ENCODE assay signal across 10 mouse cellular contexts in the genomic region with DNA sequence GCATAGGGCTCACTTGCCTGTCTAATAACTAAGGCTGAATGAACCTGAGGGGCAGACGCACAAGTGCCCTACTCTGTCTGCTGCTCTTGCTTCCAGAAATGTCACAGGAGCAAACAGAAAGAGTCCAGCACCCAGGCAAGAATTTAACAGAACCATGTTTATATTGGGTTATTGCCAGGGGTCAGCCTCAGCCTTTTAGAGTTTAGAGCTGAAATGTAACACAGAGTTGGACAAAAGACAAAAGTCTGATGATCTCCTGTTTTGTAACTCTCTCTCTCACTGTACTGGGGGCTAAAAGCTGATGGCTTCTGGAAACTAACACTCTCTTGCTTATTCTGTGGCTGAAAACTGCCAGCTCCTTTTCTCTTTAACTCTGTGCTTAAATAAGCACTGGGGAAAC.
DNase-seq lines count a peak whose midpoint lies in the region; ATAC-seq and TF ChIP-seq lines count a peak whose summit lies in the region.
"Had no signal": no experiment of that assay in that cellular context is flagged by ENCODE, and none has a peak within 500 bp of the region (broad histone marks: within the 10 kb centered on the region; RNA-seq: fewer than 3 reads in every experiment).

No protein-coding gene starts in this region.

- H3K4me2 ChIP-seq in lung, embryonic 16.5 days (ENCODE audit: low read depth, low read length) = no peak overlapping the region

- H3K4me1 ChIP-seq in kidney, adult 2 months (ENCODE audit: control insufficient read depth, insufficient read depth, low read length) = 0 out of 2 replicates have a peak, but pooled peaks cover 3% of the 10 kb centered on the region
- H3K4me1 ChIP-seq in lung, embryonic 16.5 days (replicated peaks; ENCODE audit: control insufficient read depth, insufficient read depth, low read length) = peaks cover 11% of the 10 kb centered on the region

- peak overlapping the region; percentile 16; the same call in 1 of the 2 replicates for H3K27ac ChIP-seq in kidney, adult 2 months (ENCODE audit: insufficient read depth, low read depth, low read length)
- H3K27ac ChIP-seq in lung, embryonic 16.5 days (ENCODE audit: low read length) = peak overlapping the region; percentile 44; the same call in 1 of the 2 replicates

- no peak for TF ChIP-seq POLR2A in kidney, adult 2 months (IDR thresholded peaks at IDR 0.05; ENCODE audit: low read depth, low read length)

- peak; percentile 20 to 35 for DNase-seq in heart, adult 18-20 months
- DNase-seq in heart, postnatal 36 days = no peak
- no peak for DNase-seq in Patski (ENCODE audit: low read depth, low spot score)
- DNase-seq in kidney, adult 2 months = peak; percentile 79
- DNase-seq in layer of hippocampus, adult 18-20 months (ENCODE audit: low spot score in 2 of 2) = no peak
- DNase-seq in B cell, adult 2 months = no peak
- DNase-seq in cerebellum, adult 11-12 months = no peak
- DNase-seq: gastrocnemius, postnatal 36 days had no signal

- WGBS in kidney, adult 2 months = 38% methylated on average over 1 of the region's 1 CpGs
- WGBS in lung, embryonic 16.5 days = 17% methylated on average over 1 of the region's 1 CpGs

- peak; percentile 79 for ATAC-seq in Patski
- peak; percentile 93 for ATAC-seq in lung, embryonic 16.5 days (ENCODE audit: low read depth)

- peaks cover 2% of the 10 kb centered on the region for H3K36me3 ChIP-seq in kidney, adult 2 months (ENCODE audit: control insufficient read depth, insufficient read depth, low read length)
- 0 out of 2 replicates have a peak, but pooled peaks cover 2% of the 10 kb centered on the region for H3K36me3 ChIP-seq in lung, embryonic 16.5 days (ENCODE audit: control insufficient read depth, insufficient read depth, low read length)

- CTCF ChIA-PET in Patski (lab: Charles Lee) = interaction anchor here (1.7 to 1.8 kb wide), 2 partner anchors 15 to 16 kb away, joined by 4 read pairs; no protein-coding TSS in a partner anchor

- no peak overlapping the region for H3K9ac ChIP-seq in lung, embryonic 16.5 days (ENCODE audit: low read length)

- intact Hi-C loops in heart, postnatal 36 days (cut with DNase I) = no loop called here

- no peaks in the 10 kb centered on the region for H3K27me3 ChIP-seq in Patski
- no peaks in the 10 kb centered on the region for H3K27me3 ChIP-seq in kidney, adult 2 months (replicated peaks; ENCODE audit: control insufficient read depth, insufficient read depth, low read length)
- no peaks in the 10 kb centered on the region for H3K27me3 ChIP-seq in lung, embryonic 16.5 days (ENCODE audit: control insufficient read depth, insufficient read depth, low read depth, low read length)
- H3K27me3 ChIP-seq: CH12.LX had no signal

- POLR2A ChIA-PET in Patski (lab: Charles Lee) = no interaction called here

- in situ Hi-C loops in Patski (cut with MboI; ENCODE audit: low pct_unique_long_range_greater_than_20kb) = no loop called here

- TF ChIP-seq CTCF in Patski (IDR thresholded peaks at IDR 0.05) = no peak
- TF ChIP-seq CTCF in kidney, adult 2 months (conservative IDR thresholded peaks at IDR 0.05; ENCODE audit: insufficient read depth, insufficient read length, low read depth, low read length) = no peak

- no peaks in the 10 kb centered on the region for H3K9me3 ChIP-seq in lung, embryonic 16.5 days (ENCODE audit: control insufficient read depth, low read length)

- no peak overlapping the region for H3K4me3 ChIP-seq in kidney, adult 2 months (ENCODE audit: insufficient read depth, low read depth, low read length)
- no peak overlapping the region for H3K4me3 ChIP-seq in lung, embryonic 16.5 days (ENCODE audit: low read length)

Comparison
In these comparisons a context has a peak if more than half of its experiments do, and no peak if none do; other contexts are left out.
1. DNase-seq: peak in heart, adult 18-20 months (2 of 2) and kidney, adult 2 months (single experiment); none in heart, postnatal 36 days (0 of 2), Patski (single experiment), layer of hippocampus, adult 18-20 months (0 of 2), B cell, adult 2 months (0 of 2) and cerebellum, adult 11-12 months (single experiment).